Mouse (Mus musculus): ENCODE results near the gene Mcidas.
A peak's percentile ranks its signal among the peaks of the same experiment; 100 is the strongest.

The Mcidas gene

DNA sequence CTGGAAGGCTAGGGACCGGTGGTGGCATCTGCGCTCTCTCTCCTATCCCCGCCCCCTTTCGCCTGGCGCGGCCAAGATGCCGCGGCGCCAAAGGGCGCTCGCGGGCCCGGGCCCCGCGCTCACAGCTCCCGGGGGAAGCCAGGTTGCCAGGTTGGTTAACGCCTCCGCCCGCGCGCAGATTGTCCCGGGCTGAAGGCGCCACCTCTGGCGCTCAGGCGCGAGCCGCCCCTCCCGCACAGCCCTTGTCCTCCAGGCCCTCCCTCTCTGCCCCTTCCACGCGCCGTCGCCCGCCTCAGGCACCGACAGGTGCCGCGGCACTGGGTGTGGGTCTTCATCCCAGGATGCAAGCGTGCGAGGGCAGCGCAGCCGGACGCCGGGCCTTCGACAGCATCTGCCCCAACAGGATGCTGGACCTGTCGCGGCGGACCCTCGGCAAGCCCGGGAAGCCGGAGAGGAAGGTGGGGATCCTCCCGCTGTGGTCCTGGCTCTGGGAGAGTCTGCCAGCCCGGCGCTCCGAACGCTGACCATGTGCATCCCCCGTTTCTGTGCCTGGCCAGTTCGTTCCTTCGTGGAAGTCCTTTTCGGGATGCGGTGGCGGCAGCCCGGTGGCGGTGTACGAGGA is at the start of gene Mcidas:
Gene Mcidas, plus strand, starts transcription at position 315 of the 622 bp plus-strand sequence.
- DNase-seq (ENCODE audit: low spot score): no peak

DNA sequence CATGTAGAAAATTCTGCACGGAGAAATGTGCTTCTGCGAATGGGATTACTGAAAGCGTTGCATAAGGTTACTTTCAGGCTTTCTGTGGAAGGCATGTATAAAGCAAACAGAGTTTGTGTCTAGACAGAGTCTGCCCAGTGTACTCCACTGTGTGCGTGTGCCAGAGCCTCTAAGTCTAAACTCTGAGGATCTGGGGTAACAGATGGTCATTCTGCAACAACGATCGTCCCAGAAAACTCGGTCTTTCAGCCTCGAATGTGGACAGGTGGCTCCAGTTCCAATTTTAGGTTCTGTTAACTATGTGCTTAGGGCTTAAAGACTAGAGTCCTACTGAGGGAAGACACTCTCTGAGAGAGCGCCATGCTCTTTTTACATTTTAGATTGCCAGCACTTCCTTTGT is 48.3 kb upstream of the Mcidas start:
- no peak for DNase-seq (ENCODE audit: low spot score)

- DNase-seq (ENCODE audit: low spot score): no peak
Observed at GRCm38 (mm10) chr13:112945900-112946299, 47.7 kb upstream of the Mcidas start.

GRCm38 (mm10) chr13:112954067-112954466 is 39.6 kb upstream of the Mcidas start:
- DNase-seq (ENCODE audit: low spot score): no peak

DNA sequence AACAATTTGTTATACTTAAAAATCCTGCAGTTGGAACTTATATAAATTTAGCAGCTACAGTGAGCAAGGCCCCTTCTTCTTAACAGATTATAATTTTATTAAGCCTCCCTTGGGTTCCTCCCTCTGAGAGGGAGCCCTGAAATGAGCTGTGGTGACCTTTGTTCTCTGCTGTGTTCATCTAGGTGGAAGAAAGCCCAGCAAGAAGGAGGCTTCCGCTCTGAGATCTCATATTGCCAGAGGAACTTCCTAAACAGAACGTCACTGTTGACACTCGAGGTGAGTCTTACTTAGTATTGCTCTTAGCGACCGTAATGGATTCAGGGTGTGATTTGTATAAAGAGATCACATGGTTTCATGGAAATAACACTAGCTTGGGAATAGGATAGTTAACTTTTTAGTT is 30.6 kb upstream of the Mcidas start:
- no peak for DNase-seq (ENCODE audit: low spot score)

GRCm38 (mm10) chr13:112964421-112964820 is 29.2 kb upstream of the Mcidas start:
- DNase-seq (ENCODE audit: low spot score): no peak

- DNase-seq (ENCODE audit: low spot score): no peak
Observed at GRCm38 (mm10) chr13:112967267-112967666, 26.4 kb upstream of the Mcidas start.

DNA sequence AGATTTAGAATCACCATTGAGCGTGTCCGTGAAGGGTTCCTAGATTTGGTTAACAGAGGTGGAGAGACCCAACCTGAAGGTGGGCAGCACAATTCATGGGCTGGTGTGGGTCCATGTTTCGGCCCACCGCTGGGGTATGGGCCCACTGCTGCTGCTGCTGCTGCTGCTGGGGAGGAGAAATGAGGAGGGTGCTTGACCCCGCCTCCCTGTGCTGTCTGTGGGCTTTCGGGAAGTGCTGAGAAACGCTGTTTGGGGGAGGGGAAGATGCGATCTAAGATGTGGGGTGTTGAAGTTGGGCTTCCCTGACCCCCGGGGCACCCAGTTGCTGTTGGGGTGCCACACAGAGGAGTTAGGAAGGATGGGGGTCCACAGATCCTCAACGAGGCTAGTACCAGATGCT is 16.9 kb upstream of the Mcidas start:
- no peak for DNase-seq (ENCODE audit: low spot score)

- DNase-seq (ENCODE audit: low spot score): no peak
Observed at GRCm38 (mm10) chr13:112985605-112986450, 7.8 kb upstream of the Mcidas start.

GRCm38 (mm10) chr13:112986451-112986950 is 7.1 kb upstream of the Mcidas start:
- DNase-seq (ENCODE audit: low spot score): no peak

DNA sequence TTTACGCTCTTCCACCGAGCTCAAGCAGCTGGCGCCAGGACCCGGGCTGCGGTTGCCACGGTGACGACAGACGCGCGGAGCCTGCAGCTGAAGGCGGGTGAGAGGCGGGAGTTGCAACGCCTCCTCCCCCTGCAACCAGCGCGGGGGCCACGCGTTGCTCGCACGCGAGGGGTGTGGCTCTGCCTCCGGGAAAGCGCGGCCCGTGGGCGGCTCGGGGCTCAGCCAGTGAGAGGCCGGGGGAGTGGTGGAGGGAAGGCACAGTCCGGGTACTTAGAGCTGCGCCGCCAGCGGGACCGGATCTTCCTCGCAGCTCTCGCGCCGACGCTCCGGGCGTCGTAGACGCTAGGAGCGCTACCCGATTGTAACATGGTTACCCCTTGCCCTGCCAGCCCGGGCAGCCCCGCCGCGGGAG is 6.1 kb upstream of the Mcidas start, which contains the start of gene Ccno:
Gene Ccno, plus strand, starts transcription at position 271 of the 412 bp plus-strand sequence.
- DNase-seq (ENCODE audit: low spot score): peak; percentile 92

DNA sequence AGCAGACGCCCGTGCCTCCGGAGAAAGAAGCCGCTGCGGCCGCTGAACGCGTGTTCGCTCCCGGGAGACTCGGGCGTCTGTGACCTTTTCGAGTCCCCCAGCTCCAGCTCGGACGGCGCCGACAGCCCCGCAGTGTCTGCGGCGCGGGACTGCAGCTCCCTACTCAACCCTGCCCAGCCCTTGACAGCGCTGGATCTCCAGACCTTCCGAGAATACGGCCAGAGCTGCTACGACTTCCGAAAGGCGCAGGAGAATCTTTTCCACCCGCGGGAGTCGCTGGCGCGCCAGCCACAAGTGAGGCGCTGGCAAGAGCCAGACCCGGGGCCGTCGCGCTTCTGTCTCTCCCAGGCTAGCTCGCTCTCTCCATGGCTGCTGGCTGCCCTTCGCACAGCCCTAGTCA is 5.7 kb upstream of the Mcidas start:
- no peak for DNase-seq (ENCODE audit: low spot score)

DNA sequence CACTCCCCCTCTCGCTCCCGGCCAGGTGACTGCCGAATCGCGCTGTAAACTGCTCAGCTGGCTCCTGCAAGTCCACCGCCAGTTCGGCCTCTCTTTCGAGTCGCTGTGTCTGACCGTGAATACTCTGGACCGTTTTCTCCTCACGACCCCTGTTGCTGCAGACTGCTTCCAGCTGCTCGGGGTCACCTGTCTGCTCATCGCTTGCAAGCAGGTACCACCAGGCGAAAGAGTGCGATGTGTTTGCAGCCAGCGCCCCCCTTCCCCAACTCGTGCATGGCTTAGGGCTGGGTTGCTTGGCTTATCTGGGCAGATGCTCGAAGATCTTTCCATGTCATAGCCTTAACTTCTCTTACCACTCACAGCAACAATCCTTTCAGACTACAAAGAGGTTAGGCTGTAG is 4.8 kb upstream of the Mcidas start:
- DNase-seq (ENCODE audit: low spot score): no peak

DNA sequence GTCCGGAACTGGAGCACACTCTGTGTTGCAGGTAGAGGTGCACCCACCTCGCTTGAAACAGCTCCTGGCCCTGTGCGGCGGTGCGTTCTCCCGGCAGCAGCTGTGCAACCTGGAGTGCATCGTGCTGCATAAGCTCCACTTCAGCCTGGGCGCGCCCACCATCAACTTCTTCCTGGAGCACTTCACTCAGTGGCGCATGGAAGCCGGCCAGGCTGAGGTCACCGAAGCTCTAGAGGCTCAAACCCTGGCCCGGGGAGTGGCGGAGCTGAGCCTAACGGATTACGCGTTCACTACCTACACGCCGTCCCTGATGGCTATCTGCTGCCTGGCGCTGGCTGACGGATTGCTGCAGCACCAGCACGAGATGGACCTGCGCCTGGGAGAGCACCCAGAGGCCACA is 4.1 kb upstream of the Mcidas start:
- no peak for DNase-seq (ENCODE audit: low spot score)

GRCm38 (mm10) chr13:112990346-112990745 is 3.3 kb upstream of the Mcidas start:
- DNase-seq (ENCODE audit: low spot score): no peak

- DNase-seq (ENCODE audit: low spot score): peak; percentile 41
Observed at GRCm38 (mm10) chr13:112994191-112994590, 546 bp downstream of the Mcidas start.

DNA sequence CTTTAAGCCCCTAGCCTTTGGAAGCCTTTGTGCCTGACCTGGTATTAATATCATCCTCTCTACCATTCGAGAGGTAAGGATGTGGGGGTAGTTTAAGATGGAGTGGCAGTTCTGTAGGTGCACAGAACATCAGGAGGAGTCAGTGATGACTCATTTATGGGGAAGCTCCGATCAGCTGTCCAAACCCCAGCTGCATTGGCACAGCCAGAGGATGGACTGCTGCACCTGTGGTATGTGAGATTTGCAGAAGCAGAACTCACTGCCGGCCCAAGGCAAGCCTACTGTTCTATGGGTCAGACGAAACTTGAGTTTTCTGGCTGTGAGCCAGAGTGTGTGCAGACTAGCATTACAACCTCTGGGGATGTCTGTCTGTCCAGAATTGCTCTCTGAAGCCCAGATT is 2.8 kb downstream of the Mcidas start:
- no peak for DNase-seq (ENCODE audit: low spot score)

DNA sequence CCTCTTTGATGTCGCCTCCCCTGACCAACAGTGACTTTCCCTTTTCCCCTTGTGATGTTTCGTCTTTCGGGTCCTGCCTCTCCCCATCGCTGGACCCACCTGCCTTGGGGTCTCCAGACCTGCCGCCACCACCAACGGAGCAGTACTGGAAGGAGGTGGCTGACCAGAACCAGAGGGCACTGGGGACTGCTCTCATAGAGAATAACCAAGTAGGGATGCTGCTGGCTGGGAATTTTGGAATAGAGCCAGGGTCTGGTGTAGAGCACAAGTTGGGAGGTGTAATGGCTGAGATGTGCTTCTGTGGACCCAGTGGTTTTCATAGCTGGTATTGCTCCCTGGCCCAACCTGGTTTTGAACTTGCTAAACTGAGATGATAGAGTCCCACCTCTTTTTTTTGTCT is 3.7 kb downstream of the Mcidas start:
- no peak for DNase-seq (ENCODE audit: low spot score)

GRCm38 (mm10) chr13:112998427-112999201 is 5.0 kb downstream of the Mcidas start:
- DNase-seq (ENCODE audit: low spot score): no peak

DNA sequence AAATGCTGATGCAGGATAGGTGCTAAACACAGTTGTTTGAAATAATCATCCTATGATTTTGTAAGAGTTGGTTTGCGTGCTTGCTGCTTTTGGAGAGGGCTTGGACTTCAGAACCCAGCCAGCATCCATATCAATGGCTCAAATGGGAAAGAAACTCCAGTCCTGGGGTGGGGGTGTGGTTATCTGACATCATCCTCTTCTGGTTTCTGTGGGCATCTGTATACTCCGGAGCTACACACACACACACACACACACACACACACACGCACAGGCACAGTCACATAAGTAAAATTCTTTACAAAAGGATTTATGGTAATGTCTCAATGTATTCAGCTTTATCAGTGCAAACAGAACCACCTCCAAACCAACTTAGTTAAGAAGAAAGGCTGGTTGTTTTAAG is 6.4 kb downstream of the Mcidas start:
- DNase-seq (ENCODE audit: low spot score): no peak

- DNase-seq (ENCODE audit: low spot score): no peak
Observed at GRCm38 (mm10) chr13:113000576-113001318, 7.1 kb downstream of the Mcidas start.

DNA sequence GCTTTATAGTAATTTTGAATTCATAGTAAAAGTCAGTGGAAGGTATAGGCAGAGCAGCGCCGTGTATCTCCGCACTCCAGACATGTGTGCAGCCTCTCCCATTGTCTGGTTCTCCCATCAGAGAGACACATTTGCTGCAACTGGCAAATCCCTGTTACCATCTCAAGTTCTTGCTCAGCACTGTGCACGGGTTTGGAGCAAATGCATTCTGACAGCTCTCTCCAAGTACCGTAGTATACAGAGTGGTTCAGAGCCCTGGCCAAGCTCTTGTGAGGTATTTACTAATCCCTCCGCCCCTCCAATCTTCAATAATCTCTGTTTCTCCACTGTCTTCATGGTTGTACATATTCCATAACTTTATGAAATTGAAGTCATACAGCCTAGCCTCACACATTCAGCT is 19.0 kb downstream of the Mcidas start:
- DNase-seq (ENCODE audit: low spot score): no peak

Data from yolk sac, embryonic 10.5 days (tissue).